Mouse (Mus musculus): ENCODE data around the gene Socs3. TPM values are rescaled to one million over a fixed set of nuclear protein-coding genes. Genes with fewer than 3 reads are reported as not detected.
A peak's percentile ranks its signal among the peaks of the same experiment; 100 is the strongest.

Gene Socs3
- polyA plus RNA-seq, 1 experiment: not detected

GRCm38 (mm10) chr11:117969100-117969944 lies 525 bp downstream of the Socs3 start:
- no peak overlapping the region for H3K27ac ChIP-seq (ENCODE audit: insufficient read depth, low read depth, low read length)
- H3K4me1 ChIP-seq (ENCODE audit: control insufficient read depth, insufficient read depth, low read length): peaks cover 43% of the 10 kb centered on the region
- TF ChIP-seq POLR2A (IDR thresholded peaks at IDR 0.05; ENCODE audit: insufficient read depth, low read depth, low read length) (0 out of 2 replicates have a peak, but pooled peaks have one; percentile 20), CTCF (IDR thresholded peaks at IDR 0.05; ENCODE audit: insufficient read depth, low read depth, low read length) (no peak)
- H3K4me3 ChIP-seq (ENCODE audit: insufficient read depth, low read depth, low read length): peak overlapping the region; percentile 56
- WGBS: under 1% methylated on average over 65 of the region's 65 CpGs

DNA sequence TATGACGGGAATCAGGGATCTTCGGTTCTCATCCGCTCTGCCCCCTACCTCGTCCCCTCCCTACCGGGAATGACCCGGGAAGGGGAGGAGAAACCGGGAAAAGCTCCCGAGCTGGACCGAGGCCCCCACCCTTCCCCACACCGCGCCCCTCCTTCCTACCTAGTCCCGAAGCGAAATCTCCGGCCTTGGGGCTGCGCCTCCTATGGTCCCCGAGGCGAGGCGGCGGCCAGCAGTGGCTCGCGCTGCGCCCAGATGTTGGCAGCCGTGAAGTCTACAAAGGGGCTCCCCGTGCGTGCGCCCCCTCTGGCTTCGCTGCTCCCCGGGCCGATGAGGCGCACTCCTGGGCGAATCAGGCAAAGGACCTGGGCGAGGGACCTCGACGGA lies 1.1 kb downstream of the Socs3 start:
- 0% methylated on average over 34 of the region's 34 CpGs for WGBS
- Histone ChIP-seq H3K27ac (ENCODE audit: insufficient read depth, low read depth, low read length) (no peak overlapping the region), H3K4me3 (ENCODE audit: insufficient read depth, low read depth, low read length) (peak overlapping the region; percentile 56), H3K4me1 (ENCODE audit: control insufficient read depth, insufficient read depth, low read length) (peaks cover 45% of the 10 kb centered on the region)
- TF ChIP-seq CTCF (IDR thresholded peaks at IDR 0.05; ENCODE audit: insufficient read depth, low read depth, low read length) (no peak), POLR2A (IDR thresholded peaks at IDR 0.05; ENCODE audit: insufficient read depth, low read depth, low read length) (no peak)

DNA sequence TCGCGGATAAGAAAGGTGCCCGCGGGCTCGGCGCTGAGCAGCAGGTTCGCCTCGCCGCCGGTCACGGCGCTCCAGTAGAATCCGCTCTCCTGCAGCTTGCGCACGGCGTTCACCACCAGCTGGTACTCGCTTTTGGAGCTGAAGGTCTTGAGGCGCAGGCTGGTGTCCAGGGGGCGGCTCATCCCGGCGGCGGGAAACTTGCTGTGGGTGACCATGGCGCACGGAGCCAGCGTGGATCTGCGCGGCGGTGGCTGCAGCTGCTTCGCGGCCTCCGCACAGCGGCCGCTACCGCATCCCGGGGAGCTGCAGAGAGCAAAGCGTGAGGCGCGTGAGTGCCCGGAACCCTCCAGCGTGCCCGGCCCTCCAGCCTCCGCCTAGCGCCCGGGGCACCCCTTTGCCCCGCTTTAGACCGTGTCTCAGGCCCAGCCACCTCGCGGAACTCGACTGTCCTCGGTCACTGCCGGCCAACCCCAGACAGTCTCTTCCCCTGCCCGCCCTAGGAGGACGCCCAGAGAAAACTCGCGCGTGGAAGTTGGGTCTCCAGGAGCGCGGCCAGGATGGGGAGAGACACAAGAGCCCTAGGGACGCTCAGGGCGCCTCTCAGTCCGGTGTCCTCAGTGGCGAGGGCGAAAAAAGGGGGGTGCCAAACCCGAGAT lies 1.7 kb downstream of the Socs3 start:
- H3K4me1 ChIP-seq (ENCODE audit: control insufficient read depth, insufficient read depth, low read length): peaks cover 50% of the 10 kb centered on the region
- H3K27ac ChIP-seq (ENCODE audit: insufficient read depth, low read depth, low read length): no peak overlapping the region
- 2% methylated on average over 64 of the region's 64 CpGs for WGBS
- H3K4me3 ChIP-seq (ENCODE audit: insufficient read depth, low read depth, low read length): peak overlapping the region; percentile 56
- TF ChIP-seq POLR2A (IDR thresholded peaks at IDR 0.05; ENCODE audit: insufficient read depth, low read depth, low read length): no peak
- TF ChIP-seq CTCF (IDR thresholded peaks at IDR 0.05; ENCODE audit: insufficient read depth, low read depth, low read length): no peak

DNA sequence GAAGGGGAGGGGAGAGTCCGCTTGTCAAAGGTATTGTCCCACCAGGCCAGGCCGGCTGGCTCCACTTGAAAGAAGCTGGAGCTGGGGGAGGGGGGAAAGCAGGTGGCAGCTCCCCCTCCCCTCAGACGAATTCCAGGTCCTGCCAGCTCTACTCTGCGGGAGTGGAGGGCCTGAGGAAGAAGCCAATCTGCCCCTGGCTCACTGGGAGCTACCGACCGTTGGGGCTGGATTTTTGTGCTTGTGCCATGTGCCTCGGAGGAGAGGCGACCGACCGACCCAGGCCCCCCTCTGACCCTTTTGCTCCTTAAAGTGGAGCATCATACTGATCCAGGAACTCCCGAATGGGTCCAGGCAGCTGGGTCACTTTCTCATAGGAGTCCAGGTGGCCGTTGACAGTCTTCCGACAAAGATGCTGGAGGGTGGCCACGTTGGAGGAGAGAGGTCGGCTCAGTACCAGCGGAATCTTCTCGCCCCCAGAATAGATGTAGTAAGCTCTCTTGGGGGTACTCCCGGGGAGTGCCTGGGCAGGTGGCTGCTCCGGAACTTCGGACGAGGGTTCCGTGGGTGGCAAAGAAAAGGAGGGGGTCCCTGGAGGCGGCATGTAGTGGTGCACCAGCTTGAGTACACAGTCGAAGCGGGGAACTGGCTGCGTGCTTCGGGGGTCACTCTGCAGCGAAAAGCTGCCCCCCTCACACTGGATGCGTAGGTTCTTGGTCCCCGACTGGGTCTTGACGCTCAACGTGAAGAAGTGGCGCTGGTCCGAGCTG lies 2.4 kb downstream of the Socs3 start:
- Histone ChIP-seq H3K4me1 (ENCODE audit: control insufficient read depth, insufficient read depth, low read length) (peaks cover 56% of the 10 kb centered on the region), H3K27ac (ENCODE audit: insufficient read depth, low read depth, low read length) (no peak overlapping the region), H3K4me3 (ENCODE audit: insufficient read depth, low read depth, low read length) (peak overlapping the region; percentile 56)
- TF ChIP-seq CTCF (IDR thresholded peaks at IDR 0.05; ENCODE audit: insufficient read depth, low read depth, low read length): no peak
- TF ChIP-seq POLR2A (IDR thresholded peaks at IDR 0.05; ENCODE audit: insufficient read depth, low read depth, low read length): no peak
- WGBS: 28% methylated on average over 34 of the region's 34 CpGs

DNA sequence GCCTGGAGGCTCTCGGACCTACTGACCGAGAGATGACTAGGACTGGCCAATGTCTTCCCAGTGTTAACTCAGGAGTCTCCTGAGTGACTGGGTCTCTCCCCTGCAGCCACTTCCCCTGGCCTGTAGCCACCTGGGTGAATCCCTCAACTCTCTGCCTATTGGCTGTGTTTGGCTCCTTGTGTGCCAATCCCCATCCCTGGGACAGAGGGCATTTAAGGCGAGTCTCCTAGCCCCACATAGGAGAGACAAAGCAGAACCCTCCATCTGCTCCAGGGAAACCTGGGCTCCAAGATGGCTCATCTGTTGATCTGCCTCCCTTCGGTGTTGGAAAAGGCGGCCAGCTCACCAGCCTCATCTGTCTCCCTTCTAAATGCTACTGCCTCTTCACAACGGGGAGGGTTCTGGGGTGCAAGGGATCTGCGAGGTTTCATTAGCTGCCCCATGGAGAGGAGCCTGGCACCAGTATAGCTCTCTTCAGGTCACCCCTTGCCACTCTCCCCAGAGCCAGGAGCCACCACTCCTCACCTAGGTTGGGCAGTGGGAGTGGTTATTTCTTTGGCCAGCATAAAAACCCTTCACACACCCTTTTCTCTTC lies 3.2 kb downstream of the Socs3 start:
- 80% methylated on average over 7 of the region's 7 CpGs for WGBS
- TF ChIP-seq POLR2A (IDR thresholded peaks at IDR 0.05; ENCODE audit: insufficient read depth, low read depth, low read length) (no peak), CTCF (IDR thresholded peaks at IDR 0.05; ENCODE audit: insufficient read depth, low read depth, low read length) (no peak)
- H3K27ac ChIP-seq (ENCODE audit: insufficient read depth, low read depth, low read length): no peak overlapping the region
- H3K4me3 ChIP-seq (ENCODE audit: insufficient read depth, low read depth, low read length): no peak overlapping the region
- H3K4me1 ChIP-seq (ENCODE audit: control insufficient read depth, insufficient read depth, low read length): peaks cover 62% of the 10 kb centered on the region

GRCm38 (mm10) chr11:117965561-117965981 lies 4.3 kb downstream of the Socs3 start:
- WGBS: 56% methylated on average over 9 of the region's 9 CpGs
- no peak overlapping the region for H3K27ac ChIP-seq (ENCODE audit: insufficient read depth, low read depth, low read length)

GRCm38 (mm10) chr11:117965052-117965451 lies 4.8 kb downstream of the Socs3 start:
- H3K4me3 ChIP-seq (ENCODE audit: insufficient read depth, low read depth, low read length): no peak overlapping the region
- TF ChIP-seq CTCF (IDR thresholded peaks at IDR 0.05; ENCODE audit: insufficient read depth, low read depth, low read length) (no peak), POLR2A (IDR thresholded peaks at IDR 0.05; ENCODE audit: insufficient read depth, low read depth, low read length) (no peak)
- no peak overlapping the region for H3K27ac ChIP-seq (ENCODE audit: insufficient read depth, low read depth, low read length)
- 73% methylated on average over 7 of the region's 7 CpGs for WGBS
- peaks cover 64% of the 10 kb centered on the region for H3K4me1 ChIP-seq (ENCODE audit: control insufficient read depth, insufficient read depth, low read length)

More at GRCm38 (mm10) chr11:117965561-117965981, 4.3 kb downstream of the Socs3 start:
- no peak overlapping the region for H3K4me3 ChIP-seq (ENCODE audit: insufficient read depth, low read depth, low read length)
- peaks cover 62% of the 10 kb centered on the region for H3K4me1 ChIP-seq (ENCODE audit: control insufficient read depth, insufficient read depth, low read length)
- TF ChIP-seq POLR2A (IDR thresholded peaks at IDR 0.05; ENCODE audit: insufficient read depth, low read depth, low read length) (no peak), CTCF (IDR thresholded peaks at IDR 0.05; ENCODE audit: insufficient read depth, low read depth, low read length) (no peak)

DNA sequence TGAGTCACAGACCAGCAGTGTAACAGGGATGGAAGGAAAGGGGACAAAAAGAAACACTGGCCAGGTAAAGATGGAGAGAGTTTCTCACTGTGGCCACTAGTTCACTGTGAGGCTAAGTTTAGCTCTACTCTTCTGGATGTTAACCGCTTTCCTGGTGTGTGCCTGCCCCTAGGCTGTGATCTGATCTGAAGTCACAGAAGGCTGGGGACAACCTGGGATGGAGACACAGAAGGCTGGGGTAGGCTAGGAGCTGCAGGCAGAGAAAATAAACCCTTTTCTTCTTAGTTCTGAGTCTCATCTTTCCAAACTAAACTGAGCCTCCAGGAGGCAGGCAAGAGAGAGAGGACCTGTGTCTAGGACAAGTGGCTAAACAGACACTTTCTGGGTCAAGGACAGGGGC lies 5.6 kb downstream of the Socs3 start:
- WGBS: 52% methylated on average over 1 of the region's 1 CpGs
- Histone ChIP-seq H3K27ac (ENCODE audit: insufficient read depth, low read depth, low read length) (no peak overlapping the region), H3K4me3 (ENCODE audit: insufficient read depth, low read depth, low read length) (no peak overlapping the region), H3K4me1 (ENCODE audit: control insufficient read depth, insufficient read depth, low read length) (peaks cover 64% of the 10 kb centered on the region)
- TF ChIP-seq CTCF (IDR thresholded peaks at IDR 0.05; ENCODE audit: insufficient read depth, low read depth, low read length) (no peak), POLR2A (IDR thresholded peaks at IDR 0.05; ENCODE audit: insufficient read depth, low read depth, low read length) (no peak)
